Mouse (Mus musculus) kidney, embryonic 15.5 days (tissue): ENCODE measurements at regions not wholly inside any gene's neighbourhood (a gene's known extent, or its start where the extent isn't known, plus 50 kb on each side); places are given as distances from the start of the nearest gene placed in this dataset.
"Not testable (repeated sequence)": the region's sequence is repeated elsewhere in the genome, so short reads cannot be mapped to it uniquely, and the experiment has no call there.

Source experiments
- ATAC-seq: fragments of 200-750 bp; cut with Nextera tagmentation; replicated peaks from 2 replicates; pipeline ENCODE4 v1.8.0; 2017; ENCODE audit warnings: moderate TSS enrichment; ENCODE audit not compliant: low FRiP score
- H3K27ac ChIP-seq: fragments of 300-500 bp; sonication (generic); 2 replicates; pipeline ENCODE4 v1.5.1; 2015; ENCODE audit warnings: mild to moderate bottlenecking, inconsistent platforms
- H3K27me3 ChIP-seq: fragments of 300-500 bp; sonication (generic); 2 replicates; pipeline ENCODE4 v1.6.1; 2015; ENCODE audit warnings: inconsistent platforms
- H3K36me3 ChIP-seq: fragments of 300-500 bp; sonication (generic); 2 replicates; pipeline ENCODE4 v1.6.1; 2015; ENCODE audit warnings: inconsistent platforms
- H3K4me1 ChIP-seq: fragments of 300-500 bp; sonication (generic); 2 replicates; pipeline ENCODE4 v1.6.1; 2015; ENCODE audit warnings: inconsistent platforms
- H3K4me2 ChIP-seq: fragments of 300-500 bp; sonication (generic); 2 replicates; pipeline ENCODE4 v1.6.1; 2015; ENCODE audit warnings: moderate library complexity, mild to moderate bottlenecking, inconsistent platforms
- H3K4me3 ChIP-seq: fragments of 300-500 bp; sonication (generic); replicated peaks from 2 replicates; pipeline ENCODE4 v1.5.1; 2015; ENCODE audit warnings: mild to moderate bottlenecking, inconsistent platforms
- H3K9ac ChIP-seq: fragments of 300-500 bp; sonication (generic); 2 replicates; pipeline ENCODE4 v1.6.1; 2015; ENCODE audit warnings: mild to moderate bottlenecking, inconsistent platforms
- H3K9me3 ChIP-seq: fragments of 300-500 bp; sonication (generic); replicated peaks from 2 replicates; pipeline ENCODE4 v1.6.1; 2016; ENCODE audit warnings: inconsistent platforms
- whole genome bisulfite sequencing: fragments of 180-500 bp; shearing (Covaris S2); methylation state at CpG from one replicate; pipeline ENCODE4 v1.1.7; 2015; ENCODE audit warnings: mixed read lengths; 5-methylcytosine and 5-hydroxymethylcytosine counted together

DNA sequence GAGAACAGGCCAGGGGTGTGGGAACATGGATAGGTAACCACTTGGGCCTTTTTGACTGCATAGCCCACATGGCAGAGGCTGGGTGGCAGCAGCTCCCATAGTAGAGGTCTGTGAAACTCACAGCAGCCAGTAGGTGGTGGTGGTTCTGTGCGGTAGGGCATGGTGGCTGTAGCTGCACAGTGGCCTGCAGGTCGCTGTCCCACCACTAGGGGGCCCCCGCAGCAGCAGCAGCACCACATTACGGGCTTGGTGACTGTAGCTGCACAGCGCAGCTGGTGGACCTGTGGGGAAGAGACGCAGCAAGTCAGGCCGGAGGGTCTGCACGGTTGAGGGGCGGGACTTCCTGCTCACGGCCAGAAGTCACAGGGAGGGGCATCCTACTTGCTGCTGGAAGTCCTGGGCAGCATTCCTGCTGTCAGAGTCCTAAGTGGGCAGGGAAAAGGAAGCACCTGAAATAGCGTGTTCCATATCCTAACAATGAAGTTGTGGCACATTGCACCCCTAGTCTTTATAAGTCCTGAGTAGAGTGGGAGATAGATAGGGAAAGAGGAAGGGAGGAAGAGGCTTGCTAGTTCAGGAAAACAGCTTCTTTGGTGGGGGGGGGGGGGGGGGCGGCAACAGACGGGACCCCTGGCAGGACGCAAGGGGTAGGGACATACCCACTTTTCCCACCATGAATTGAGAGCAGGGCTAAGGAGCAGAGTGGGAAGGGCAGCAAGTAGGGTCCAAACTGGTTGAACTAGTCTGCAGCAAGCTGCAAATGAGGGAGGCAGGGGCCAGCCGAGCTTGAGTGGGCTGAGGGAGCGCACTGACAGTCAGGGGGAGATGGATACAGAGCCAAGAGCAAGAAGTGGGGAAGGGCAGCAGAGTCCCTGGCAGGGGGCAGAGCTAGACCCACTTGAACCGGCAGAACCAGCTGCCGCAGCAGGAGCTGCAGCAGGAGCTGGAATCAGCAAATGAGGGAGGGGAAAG, 141.4 kb downstream of the Zxdb start:
- ATAC-seq: peak; percentile 99

DNA sequence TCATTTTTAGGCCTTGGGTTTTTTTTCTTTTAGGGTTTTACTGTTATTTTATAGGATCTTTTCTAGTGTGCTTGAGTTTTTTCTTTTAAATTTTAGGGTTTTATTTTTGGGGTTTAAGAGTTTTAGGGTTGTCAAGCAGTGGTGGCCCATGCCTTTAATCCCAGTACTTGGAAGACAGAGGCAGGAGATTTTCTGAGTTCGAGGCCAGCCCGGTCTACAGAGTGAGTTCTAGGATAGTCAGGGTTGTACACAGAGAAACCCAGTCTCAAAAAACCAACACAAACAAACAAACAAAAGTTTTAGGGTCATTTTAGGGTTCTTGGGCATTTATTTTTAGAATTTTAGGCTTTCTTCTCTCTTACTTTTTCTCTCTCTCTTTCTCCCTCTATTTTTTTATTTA, 142.9 kb downstream of the Spin4 start:
- not testable (repeated sequence) for H3K9me3 ChIP-seq, H3K36me3 ChIP-seq, H3K9ac ChIP-seq, H3K4me1 ChIP-seq, H3K4me3 ChIP-seq, H3K4me2 ChIP-seq, H3K27me3 ChIP-seq, H3K27ac ChIP-seq, ATAC-seq
- 91% methylated on average over 2 of the region's 2 CpGs for WGBS

More for the DNA sequence above, 141.4 kb downstream of the Zxdb start:
- Histone ChIP-seq H3K36me3 (no peaks in the 10 kb centered on the region), H3K27me3 (peaks cover 9% of the 10 kb centered on the region; the same call in 1 of the 2 replicates), H3K9me3 (no peaks in the 10 kb centered on the region), H3K27ac (peak overlapping the region; percentile 62; the same call in 1 of the 2 replicates), H3K4me3 (peak overlapping the region; percentile 39), H3K9ac (0 out of 2 replicates have a peak overlapping the region, but pooled peaks have one; percentile 8), H3K4me2 (peak overlapping the region; percentile 66), H3K4me1 (no peaks in the 10 kb centered on the region)
- WGBS: 33% methylated on average over 18 of the region's 18 CpGs
